Mouse (Mus musculus): ENCODE measurements around the gene Tst. TPM values are rescaled to one million over a fixed set of nuclear protein-coding genes. Genes with fewer than 3 reads are reported as not detected.

Gene Tst
- total RNA-seq, 2 experiments from 2014 or later = 16.5 to 21.1 TPM

DNA sequence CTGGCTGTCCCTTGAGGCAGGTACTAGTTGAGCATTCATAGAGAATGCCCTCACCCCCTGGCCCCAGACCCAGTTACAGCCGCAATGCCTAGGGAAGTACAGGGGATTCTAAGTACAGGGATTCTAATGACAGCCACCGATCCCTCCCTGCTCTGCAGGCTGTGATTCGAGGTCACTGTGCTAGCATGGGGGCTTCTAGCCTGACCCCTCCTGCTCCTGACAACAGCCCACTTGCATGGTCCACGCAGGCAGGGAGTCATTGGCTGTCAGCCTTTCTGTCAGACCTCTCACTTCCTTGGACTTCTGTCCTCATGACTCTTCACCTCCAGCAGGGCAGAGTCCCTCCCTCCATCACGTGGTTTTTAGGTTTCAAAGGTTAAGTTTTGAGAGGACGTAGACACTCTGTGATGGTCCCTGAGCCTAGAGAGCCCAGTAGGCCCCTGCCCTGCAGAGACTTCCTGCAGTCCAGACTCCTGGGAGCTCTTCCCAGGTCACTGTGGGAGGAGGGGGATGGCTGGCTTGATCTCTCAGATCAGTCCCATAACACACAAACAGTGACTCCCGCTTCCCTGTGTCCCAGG lies 25.9 kb upstream of the Tst start:
- no peak for DNase-seq (ENCODE audit: low spot score)
- intact Hi-C loops (cut with DNase I) = no loop called here

DNA sequence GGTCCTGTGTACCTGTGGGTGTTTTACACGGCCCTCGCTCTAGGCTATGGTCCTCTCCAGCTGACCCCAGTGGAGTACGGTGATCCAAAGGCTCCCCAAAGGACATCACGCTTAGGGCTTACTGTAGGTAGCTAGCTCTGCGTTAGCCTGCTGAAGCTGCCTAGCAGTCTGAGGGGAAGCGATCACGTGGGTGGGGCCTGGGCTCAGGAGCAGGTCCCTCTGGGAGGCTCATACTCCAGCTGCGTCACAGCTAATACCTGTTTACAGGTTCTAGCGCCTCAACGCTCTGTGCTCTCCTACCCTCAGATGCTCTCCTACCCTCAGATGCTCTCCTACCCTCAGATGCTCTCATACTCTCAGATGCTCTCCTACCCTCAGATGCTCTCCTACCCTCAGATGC lies 25.2 kb upstream of the Tst start:
- no peak for DNase-seq (ENCODE audit: low spot score)
- intact Hi-C loops (cut with DNase I) = no loop called here

DNA sequence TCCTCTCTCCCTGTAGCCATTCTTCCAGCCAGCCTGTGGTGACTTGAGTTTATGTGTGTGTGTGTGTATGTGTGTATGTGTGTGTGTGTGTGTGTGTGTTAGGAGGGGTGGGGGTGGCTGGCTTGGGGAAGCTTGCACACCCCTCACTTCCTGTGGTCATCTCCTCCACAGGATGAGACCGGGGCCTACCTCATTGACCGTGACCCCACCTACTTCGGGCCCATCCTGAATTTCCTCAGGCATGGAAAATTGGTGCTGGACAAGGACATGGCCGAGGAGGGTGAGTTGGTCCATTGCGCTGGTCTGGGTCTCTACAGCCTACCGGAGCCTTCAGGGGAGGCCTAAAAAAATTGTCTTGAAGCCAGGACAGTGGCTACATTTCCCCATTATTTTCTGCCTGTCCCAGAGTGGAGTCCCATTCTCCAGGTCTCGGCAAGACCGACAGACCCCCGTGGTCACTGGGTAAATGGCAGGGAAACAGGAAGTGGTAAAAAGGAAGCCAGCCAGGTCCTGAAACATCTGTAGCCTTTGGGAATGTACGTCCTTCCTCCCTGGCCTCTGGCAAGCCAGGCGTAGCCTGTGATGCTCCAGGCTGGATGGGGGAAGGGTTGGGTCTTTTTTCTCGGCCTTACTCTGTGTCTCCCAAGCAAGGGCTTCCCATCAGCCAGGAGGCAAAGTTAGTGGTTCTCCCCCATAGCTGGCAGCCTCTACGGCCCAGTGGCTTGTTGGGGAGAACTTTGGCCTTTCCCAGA lies 24.3 kb upstream of the Tst start:
- intact Hi-C loops (cut with DNase I) = loop anchor here (2.0 to 10.0 kb wide), 2 partner anchors 23 to 255 kb away; partner anchors contain the start of genes Ift27 and Mpst
- no peak for DNase-seq (ENCODE audit: low spot score)

DNA sequence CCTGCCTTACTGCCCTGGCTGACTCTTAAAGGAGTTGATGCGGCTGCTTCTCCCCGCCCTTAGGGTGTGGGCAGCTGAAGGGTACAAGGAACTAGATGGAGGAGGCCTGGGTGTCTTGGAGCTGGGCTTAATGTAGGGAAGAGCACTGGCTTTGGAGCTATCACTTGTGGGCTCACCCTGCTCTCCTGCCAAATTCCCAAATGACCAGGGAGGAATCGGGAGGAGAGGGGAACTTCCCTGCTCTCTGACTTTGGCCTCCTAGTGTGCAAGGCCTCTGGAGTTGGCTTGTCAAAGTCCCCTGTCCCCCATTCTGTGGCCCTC lies 23.4 kb upstream of the Tst start:
- DNase-seq (ENCODE audit: low spot score) = no peak
- intact Hi-C loops (cut with DNase I) = loop anchor here (2.0 to 10.0 kb wide), 2 partner anchors 22 to 254 kb away; partner anchors contain the start of genes Ift27 and Mpst

DNA sequence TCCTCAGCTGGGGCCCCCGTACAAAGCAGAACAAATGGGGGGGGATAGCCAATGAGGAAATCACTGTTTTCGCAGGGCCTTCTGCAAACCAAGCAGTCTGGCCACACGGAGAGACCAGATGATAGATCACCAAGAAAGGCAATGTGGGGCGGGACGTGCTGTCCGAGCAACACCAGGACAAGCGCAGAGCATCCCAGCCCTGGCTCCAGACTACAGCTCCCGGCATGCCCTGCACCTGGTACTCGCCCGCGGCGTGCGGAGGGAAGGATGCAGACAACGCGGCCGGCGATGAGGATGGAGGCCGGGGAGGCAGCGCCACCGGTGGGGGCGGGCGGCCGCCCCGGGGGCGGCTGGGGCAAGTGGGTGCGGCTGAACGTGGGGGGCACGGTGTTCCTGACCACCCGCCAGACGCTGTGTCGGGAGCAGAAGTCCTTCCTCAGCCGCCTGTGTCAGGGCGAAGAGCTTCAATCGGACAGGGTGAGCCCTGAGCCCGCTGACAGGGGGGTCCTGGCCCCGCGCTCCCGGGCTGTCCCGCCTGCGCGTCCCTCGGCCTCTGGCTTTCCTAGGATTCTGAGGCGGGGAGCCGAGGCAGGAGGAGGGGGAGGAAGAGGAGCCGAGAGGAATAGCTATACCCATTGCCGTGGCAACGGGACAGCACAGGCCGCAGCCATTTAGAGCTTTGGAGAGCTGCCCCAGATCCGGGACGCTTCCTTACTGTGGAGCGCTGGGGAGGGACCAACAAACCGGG lies 22.9 kb upstream of the Tst start, which contains the start of gene Kctd17:
Gene Kctd17 (plus strand): TSS at position 174 of the 748 bp plus-strand sequence.
- peak; percentile 63 for DNase-seq (ENCODE audit: low spot score)
- intact Hi-C loops (cut with DNase I) = loop anchor here (2.0 to 10.0 kb wide), 2 partner anchors 22 to 254 kb away; partner anchors contain the start of genes Ift27 and Mpst

DNA sequence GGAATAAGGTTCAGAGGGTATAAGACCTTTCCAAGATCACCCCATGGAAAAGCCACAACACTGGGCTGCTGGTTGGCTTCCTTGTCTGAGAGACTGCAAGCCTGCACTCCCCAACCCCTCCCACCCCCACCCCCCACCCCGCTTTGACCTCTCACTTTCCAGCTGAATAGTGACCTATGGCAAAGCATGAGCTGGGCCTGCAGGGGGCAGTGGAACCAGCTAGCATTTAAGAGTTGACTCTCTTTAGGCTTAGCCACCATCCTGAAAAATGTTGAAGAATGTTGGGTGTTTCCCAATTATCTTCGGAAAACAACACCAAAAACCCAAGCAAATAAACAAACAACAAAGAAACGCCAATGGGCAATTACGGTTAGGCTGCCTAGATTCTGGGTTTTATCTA lies 19.5 kb upstream of the Tst start:
- intact Hi-C loops (cut with DNase I) = loop anchor here (10.0 kb wide), 1 partner anchor 250 kb away; the partner anchor contains the start of gene Ift27
- DNase-seq (ENCODE audit: low spot score) = no peak

DNA sequence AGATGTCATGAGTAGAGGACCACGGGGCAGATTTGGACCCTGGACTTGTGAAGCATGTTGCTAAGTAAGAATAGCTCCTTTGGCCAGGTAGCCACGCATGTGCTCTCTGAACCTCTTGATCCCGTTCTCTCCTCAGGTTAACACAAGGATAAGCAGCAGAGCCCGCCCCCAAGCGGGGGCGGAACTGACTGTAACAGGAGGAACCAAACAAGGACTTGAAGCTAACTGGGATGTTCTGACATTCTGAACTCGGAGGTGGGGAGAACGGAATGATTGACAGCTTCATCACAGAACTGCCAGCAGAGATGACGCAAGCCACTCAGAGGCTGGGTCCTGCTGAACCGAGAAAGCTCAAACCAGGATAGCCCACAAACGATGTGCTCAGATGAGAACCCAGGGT lies 18.8 kb upstream of the Tst start:
- intact Hi-C loops (cut with DNase I) = loop anchor here (10.0 kb wide), 1 partner anchor 250 kb away; the partner anchor contains the start of gene Ift27

DNA sequence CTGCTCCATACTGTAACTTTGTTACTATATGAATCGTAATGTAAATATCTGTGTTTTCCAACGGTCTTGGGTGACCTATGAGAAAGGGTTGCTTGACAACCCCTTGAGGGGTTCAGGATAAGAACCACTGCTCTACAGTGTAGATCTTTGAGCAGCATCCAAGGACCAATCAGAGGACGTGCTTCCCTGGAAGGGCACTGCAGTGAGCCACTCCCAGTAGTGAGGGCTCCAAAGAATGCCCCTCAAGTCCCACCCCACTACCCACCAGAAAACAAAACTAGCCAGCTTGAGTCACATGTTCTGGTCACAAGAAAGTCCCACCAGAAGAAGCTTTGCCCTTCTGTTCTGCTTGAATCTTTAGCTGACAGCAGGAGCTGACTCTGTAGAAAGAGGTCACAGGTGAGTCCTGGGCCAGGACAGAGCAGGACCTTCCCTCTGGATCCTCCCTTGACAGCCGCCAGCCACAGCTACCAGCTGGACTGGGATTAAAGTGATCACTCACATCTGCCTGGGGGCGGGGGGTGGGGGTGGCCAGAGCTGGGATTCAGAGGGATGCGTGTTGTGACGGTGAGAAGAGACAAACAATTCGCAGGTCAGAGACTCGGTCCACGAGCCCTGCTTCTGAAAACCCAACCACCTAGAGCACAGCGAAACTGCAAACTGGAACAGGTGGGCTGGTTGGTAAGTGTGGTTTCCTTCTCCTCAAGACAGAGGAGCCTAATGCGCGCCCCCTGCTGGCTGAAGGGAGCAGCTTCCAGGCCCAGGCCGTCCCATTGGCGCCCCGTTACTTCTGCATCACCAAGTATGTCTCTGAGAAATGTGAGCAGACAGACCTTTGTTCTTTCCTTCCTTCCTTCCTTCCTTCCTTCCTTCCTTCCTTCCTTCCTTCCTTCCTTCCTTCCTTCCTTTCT lies 16.6 kb upstream of the Tst start:
- intact Hi-C loops (cut with DNase I) = loop anchor here (2.0 to 10.0 kb wide), 2 partner anchors 68 to 248 kb away; partner anchors contain the start of gene Ift27
- DNase-seq (ENCODE audit: low spot score) = no peak

More for the DNA sequence above, 18.8 kb upstream of the Tst start:
- DNase-seq (ENCODE audit: low spot score) = no peak

DNA sequence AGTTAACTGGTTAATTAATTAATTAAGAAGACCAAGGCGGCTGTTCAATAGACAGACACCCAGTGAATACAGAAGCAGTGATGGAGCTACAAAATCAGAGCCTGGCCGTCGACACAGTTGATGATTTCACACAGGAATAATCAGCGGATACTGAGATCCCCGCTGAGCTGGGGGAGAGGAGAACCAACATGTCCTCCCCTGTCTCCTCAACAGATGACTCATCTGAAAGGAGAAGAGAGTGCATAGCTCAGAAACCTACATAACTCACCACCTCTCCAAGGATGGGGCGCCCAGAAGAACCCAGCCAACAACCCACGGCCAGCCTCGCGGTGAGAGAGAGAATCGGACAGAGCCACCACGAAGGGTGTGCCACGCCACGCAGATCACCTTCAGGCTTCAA lies 14.7 kb upstream of the Tst start:
- intact Hi-C loops (cut with DNase I) = loop anchor here (10.0 kb wide), 1 partner anchor 246 kb away; the partner anchor contains the start of gene Ift27
- no peak for DNase-seq (ENCODE audit: low spot score)

DNA sequence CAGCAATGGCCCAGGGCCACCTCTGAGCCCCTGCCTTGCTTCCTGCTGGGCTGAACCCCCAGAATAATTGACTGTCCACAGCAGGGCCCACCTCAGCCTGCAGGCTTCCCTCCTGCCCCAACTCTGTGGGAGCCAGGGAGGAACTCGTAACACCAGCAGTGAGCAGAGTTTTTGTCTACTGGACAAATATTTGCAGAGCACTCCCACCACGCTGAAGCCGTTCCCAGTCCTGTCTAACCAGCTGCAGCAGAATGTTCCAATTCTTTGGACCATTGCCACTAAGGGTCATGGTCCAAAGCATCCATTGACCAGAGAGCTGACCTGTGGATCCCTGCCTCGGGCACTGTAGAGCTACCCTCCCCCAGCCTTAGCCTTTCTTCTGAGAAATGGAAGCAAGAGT lies 11.2 kb upstream of the Tst start:
- intact Hi-C loops (cut with DNase I) = no loop called here
- no peak for DNase-seq (ENCODE audit: low spot score)

DNA sequence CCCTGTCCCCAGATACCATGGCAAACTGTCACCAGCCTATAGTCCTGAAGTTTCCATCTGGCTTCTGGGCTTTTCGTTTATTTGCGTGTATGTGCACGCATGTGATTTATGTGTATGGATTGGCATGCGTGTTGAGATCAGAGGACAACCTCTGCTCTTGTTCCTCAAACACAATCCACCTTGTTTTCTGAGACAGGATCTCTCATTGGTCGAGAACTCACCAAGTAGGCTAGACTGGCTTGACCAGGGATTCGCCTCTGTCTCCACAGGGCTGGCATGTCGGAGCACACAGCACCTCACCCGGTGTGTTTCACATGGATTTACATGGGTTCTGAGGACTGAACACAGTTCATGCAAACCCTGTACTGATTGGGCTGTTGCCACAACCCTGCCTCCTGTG lies 8.4 kb upstream of the Tst start:
- DNase-seq (ENCODE audit: low spot score) = no peak
- intact Hi-C loops (cut with DNase I) = no loop called here

DNA sequence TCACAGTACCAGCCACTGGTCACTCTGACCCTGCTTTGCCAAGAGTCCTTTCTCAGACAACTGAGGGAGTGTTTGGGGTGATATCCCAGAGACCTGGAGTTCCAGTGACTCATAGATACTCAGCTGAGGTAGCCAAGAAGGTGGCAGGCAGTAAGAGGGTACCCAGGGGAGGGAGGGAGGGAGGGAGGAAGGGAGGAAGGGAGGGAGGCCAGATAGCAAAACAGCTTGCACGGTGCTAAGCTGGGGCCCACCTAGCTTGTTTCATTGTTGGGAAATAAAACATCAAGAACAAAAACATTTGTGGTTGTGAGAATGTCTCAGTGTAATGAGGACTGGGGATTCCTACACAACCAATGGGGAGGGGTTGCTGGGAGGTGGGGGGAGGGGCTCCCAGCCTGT lies 8.0 kb upstream of the Tst start:
- intact Hi-C loops (cut with DNase I) = no loop called here
- DNase-seq (ENCODE audit: low spot score) = no peak

DNA sequence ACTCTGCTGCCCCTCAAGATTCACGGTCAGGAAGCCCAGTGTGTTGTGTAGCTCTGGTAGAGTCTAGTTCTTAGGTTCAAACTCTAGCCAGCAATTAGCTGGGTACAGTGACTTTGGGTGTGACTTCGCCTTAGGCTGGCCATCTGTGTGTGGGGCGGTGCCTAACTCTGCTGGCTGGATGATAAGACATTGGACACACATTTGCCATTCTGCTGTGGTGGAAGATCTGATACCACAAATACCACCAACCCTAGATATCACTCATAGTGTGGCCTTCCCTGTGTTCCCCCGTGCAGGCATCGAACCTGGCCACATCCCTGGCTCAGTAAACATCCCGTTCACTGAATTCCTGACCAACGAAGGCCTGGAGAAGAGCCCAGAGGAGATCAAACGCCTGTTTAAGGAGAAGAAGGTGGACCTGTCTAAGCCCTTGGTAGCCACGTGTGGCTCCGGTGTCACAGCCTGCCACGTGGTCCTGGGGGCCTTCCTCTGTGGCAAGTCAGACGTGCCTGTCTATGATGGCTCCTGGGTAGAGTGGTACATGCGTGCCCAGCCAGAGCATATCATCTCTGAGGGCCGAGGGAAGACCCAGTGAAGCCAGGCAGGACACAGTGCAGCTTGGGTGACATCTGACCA lies 7.5 kb upstream of the Tst start:
- no peak for DNase-seq (ENCODE audit: low spot score)
- intact Hi-C loops (cut with DNase I) = no loop called here

DNA sequence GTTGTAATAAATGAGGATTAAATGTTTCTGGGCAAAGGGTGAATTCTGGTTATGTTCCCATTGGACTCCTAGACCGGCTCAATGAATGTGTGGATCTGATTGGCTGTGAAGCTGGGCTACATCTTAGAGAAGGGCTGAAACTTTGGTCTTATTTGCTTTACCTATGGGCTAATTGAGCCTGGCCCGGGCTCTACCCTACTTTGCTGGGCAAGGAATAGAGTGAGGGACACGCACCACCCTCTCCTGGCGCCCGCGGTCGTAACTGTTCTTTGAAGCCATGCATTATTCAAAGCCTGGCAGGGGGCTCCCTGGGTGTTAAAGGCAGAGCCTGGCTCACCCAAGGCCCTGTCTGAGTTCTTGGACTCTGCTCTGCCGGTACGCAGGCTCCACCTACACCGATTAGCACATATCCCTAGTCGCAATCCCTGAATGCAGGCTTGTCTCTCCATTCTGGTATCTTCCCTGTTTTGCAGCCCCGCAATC lies 3.9 kb upstream of the Tst start:
- no peak for DNase-seq (ENCODE audit: low spot score)
- intact Hi-C loops (cut with DNase I) = no loop called here

DNA sequence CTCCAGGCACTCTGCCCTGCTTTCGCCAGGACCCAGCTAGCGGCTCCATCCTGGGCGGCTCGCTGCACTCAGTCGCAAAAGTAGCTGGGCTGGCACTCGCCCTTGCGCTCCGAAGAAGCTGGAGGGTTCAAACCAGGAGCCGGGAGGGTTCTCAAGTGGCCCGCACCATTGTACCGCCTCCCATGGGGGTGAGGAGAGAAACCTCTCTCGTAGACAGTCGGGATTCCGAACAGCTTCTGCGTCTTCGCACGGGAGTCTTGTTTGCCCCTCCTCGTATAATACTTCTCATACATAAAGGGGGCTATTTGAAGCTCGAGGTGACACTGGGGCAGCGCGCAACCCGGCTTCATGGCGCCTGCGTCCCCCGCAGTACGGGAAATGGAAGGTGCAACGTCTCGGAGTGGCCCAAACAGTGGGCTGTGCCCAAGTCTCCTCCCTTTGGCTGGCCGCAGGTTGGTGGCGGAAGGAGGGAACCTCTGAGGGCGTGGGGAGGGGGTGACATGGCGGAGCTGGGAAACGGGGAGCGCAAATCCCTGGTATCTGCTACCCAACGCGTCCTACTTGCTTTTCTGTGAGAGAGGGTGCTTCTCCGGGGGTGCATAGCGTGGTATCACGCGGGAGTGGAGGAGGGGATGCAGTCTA lies 707 bp upstream of the Tst start, which contains the start of gene Mpst:
Gene Mpst (plus strand): TSS at position 124 of the 642 bp plus-strand sequence.
- intact Hi-C loops (cut with DNase I) = loop anchor here (2.0 kb wide), 1 partner anchor 22 kb away; the partner anchor contains the start of gene Kctd17
- DNase-seq (ENCODE audit: low spot score) = peak; percentile 88

DNA sequence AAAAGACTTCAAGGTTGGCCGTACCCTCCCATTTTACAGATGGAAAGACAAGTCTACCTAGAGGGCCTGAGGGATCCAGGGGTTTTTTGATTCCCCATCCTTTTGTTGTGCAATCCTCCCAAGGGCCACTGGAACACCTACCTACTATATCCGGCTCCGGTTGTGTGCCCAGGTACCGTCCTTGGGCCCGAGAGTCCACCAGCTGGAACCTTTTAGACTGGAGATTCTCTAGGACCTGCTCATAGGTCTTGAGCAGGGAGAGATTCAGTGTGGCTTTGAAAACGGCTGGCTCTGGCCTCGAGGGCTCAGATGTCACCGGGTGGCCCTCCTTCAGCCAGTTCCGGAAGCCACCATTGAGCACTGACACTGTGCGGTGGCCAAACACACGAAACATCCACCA lies 609 bp downstream of the Tst start:
- intact Hi-C loops (cut with DNase I) = no loop called here
- no peak for DNase-seq (ENCODE audit: low spot score)

DNA sequence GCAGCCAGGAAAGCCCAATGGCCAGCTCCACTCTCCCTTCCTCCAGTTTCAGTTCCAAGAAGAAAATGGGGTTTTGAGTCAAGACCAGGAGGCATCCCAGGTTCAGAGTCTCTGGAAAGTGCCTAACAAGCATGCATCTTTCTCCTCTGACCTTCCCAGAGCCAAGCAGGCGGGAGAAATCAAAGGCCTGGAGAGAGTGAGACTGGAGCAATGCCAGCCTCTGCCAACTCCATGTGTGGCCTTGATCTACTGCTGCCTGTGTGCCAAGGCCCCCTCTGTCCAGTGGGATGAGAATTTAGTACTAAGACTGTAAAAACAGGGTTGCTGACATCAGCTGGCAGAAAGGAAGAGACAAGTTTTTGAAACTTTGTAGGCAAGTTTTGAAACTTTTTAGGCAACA lies 1.8 kb downstream of the Tst start:
- DNase-seq (ENCODE audit: low spot score) = no peak
- intact Hi-C loops (cut with DNase I) = no loop called here

DNA sequence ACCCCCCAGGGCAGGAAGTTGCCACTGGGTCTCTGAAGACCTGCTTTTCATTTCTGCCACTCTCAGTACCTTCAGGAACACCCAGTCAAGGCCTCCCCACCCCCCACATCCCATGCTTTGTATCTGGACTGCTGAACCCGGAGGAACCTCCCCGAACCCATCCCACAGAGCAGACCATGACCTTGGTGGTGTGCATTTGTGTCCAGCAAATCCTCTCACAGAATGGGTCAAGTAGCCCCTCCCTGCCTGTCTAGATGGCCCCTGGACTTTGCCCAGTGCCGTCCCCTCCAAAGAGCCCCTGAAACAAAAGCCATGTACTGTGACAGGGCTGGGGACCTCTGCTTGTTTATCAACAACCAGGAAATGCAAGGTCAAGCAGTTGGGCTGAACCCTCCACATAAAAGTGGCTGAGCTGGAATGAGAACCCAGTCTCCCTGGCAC lies 2.4 kb downstream of the Tst start:
- intact Hi-C loops (cut with DNase I) = no loop called here
- DNase-seq (ENCODE audit: low spot score) = no peak
